16 mouse cellular contexts compared by ENCODE assay signal in genomic region chr5:146318051-146318450, GRCm38 (mm10).
DNase-seq lines count a peak whose midpoint lies in the region; ATAC-seq lines count a peak whose summit lies in the region.
"Had no signal": no experiment of that assay in that cellular context is flagged by ENCODE, and none has a peak within 500 bp of the region (broad histone marks: within the 10 kb centered on the region; RNA-seq: fewer than 3 reads in every experiment).

No protein-coding gene starts in this region.

- no peaks in the 10 kb centered on the region for H3K9me3 ChIP-seq in limb, embryonic 13.5 days
- H3K9me3 ChIP-seq: G1E; lung, embryonic 15.5 days; neural tube, embryonic 15.5 days had no signal

- no peaks in the 10 kb centered on the region for H3K27me3 ChIP-seq in limb, embryonic 13.5 days
- H3K27me3 ChIP-seq: lung, embryonic 15.5 days; neural tube, embryonic 15.5 days had no signal

- H3K4me1 ChIP-seq in limb, embryonic 13.5 days, result peaks cover 60% of the 10 kb centered on the region

- peak overlapping the region; percentile 0; the same call in 1 of the 2 replicates for H3K27ac ChIP-seq in limb, embryonic 13.5 days
- H3K27ac ChIP-seq: lung, embryonic 15.5 days; neural tube, embryonic 15.5 days had no signal

- no peak overlapping the region for H3K9ac ChIP-seq in limb, embryonic 13.5 days
- H3K9ac ChIP-seq: lung, embryonic 15.5 days; neural tube, embryonic 15.5 days had no signal

- ATAC-seq in limb, embryonic 13.5 days (ENCODE audit: low FRiP score, low read depth), result no peak

- WGBS in limb, embryonic 13.5 days, result 19% methylated on average over 5 of the region's 5 CpGs

- H3K4me2 ChIP-seq in limb, embryonic 13.5 days (replicated peaks), result peak overlapping the region; percentile 31; the same call in 1 of the 2 replicates
- H3K4me2 ChIP-seq: lung, embryonic 15.5 days; neural tube, embryonic 15.5 days had no signal

- H3K4me3 ChIP-seq in limb, embryonic 13.5 days, result no peak overlapping the region
- H3K4me3 ChIP-seq: erythroblast, embryonic 14.5 days; lung, embryonic 15.5 days; neural tube, embryonic 15.5 days had no signal

- peak; percentile 12 for DNase-seq in embryo, embryonic 10.5 days (ENCODE audit: low spot score)
- DNase-seq in embryo, embryonic 10 days (ENCODE audit: low spot score), result no peak
- peak; percentile 38 for DNase-seq in right cerebral cortex, postnatal 14 days
- no peak for DNase-seq in right cerebral cortex, postnatal 25 days
- DNase-seq in testis, postnatal 14 days (ENCODE audit: low spot score), result peak; percentile 54
- no peak for DNase-seq in cerebellum, postnatal 4 days (ENCODE audit: low spot score in 2 of 2)
- DNase-seq in cerebellum, adult 11-12 months, result no peak
- DNase-seq: adrenal gland, postnatal 25 days; cerebellum, adult 9-10 months; midbrain, embryonic 14.5 days; thymus, postnatal 25 days had no signal

- no peaks in the 10 kb centered on the region for H3K36me3 ChIP-seq in limb, embryonic 13.5 days
- H3K36me3 ChIP-seq: G1E; lung, embryonic 15.5 days; neural tube, embryonic 15.5 days had no signal

Comparison
In these comparisons a context has a peak if more than half of its experiments do, and no peak if none do; other contexts are left out.
1. DNase-seq: peak in embryo, embryonic 10.5 days (single experiment), right cerebral cortex, postnatal 14 days (single experiment) and testis, postnatal 14 days (single experiment); none in embryo, embryonic 10 days (single experiment), right cerebral cortex, postnatal 25 days (single experiment), cerebellum, postnatal 4 days (0 of 2) and cerebellum, adult 11-12 months (single experiment).